Mouse (Mus musculus) bone marrow macrophage, adult 2 months (primary cell): ENCODE data around the gene Dpagt1. TPM values are rescaled to one million over a fixed set of nuclear protein-coding genes. Genes with fewer than 3 reads are reported as not detected.
"Not testable (repeated sequence)": the region's sequence is repeated elsewhere in the genome, so short reads cannot be mapped to it uniquely, and the experiment has no call there.

Experiments used
- H3K27ac ChIP-seq: 2 replicates; pipeline ENCODE4 v1.5.1; 2012; ENCODE audit warnings: low read depth, low read length; ENCODE audit not compliant: insufficient read depth
- H3K4me1 ChIP-seq: 2 replicates; pipeline ENCODE4 v1.6.1; 2012; ENCODE audit warnings: low read length; ENCODE audit not compliant: control insufficient read depth, insufficient read depth
- H3K4me3 ChIP-seq: 2 replicates; pipeline ENCODE4 v1.5.1; 2012; ENCODE audit warnings: mild to moderate bottlenecking, low read length, moderate library complexity; ENCODE audit not compliant: insufficient read depth
- CTCF ChIP-seq: IDR thresholded peaks from 2 replicates; pipeline ENCODE4 v1.5.1; 2012; ENCODE audit warnings: low read depth, mild to moderate bottlenecking, low read length, moderate library complexity
- POLR2A ChIP-seq: IDR thresholded peaks from 2 replicates; pipeline ENCODE4 v1.6.1; 2012; ENCODE audit warnings: mild to moderate bottlenecking, low read depth, low read length, borderline replicate concordance
- polyA plus RNA-seq: library from polyadenylated mRNA; stranded (reverse); fragments of >200 nt; gene quantifications from 2 replicates; pipeline ENCODE4 v1.2.4, GENCODE M21; 2012; ENCODE audit not compliant: missing spikeins, insufficient read depth, insufficient read length

Dpagt1 gene
- polyA plus RNA-seq, 1 experiment, result 49.6 TPM

DNA sequence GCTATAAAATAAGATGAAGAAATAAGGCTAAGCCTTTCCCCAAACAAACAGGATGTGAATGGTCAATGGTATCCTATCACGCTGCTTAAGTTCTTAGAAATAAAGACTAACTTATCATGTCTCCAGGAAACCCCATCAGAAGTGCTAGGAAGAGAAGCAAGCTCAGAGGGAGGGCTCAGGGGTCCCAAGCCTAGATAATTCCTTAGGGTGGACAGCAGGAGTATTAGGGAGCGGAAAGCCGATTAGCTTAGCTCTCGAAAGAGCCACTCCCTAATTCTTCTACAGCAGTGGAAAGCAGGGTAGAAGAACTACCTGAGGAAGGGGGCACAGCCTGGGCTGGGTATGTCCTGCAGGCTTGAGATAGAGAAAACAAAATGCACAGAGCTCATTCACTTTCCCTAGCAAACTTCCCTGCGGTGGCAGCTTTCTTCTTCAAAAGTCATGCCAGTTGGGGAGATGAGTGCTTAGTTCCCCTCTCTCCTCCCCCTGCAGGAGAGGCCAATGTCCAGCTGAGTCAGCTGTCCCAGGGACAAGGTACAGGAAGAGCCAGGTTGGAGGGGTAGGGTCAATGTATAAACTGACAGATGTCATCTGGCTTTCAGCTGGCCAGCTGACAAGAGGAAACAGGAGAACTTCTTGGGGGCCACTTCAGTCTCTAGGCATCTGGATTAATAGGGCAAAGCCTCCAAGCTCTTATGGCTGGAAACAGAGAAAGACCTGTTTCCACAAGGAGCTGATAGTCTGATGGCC is 7.6 kb upstream of the Dpagt1 start:
- TF ChIP-seq POLR2A (no peak), CTCF (no peak)
- peak overlapping the region; percentile 94 for H3K4me3 ChIP-seq
- H3K27ac ChIP-seq, result peak overlapping the region; percentile 74
- H3K4me1 ChIP-seq, result peaks cover 30% of the 10 kb centered on the region

GRCm38 (mm10) chr9:44318826-44319095 is 7.1 kb upstream of the Dpagt1 start:
- H3K27ac ChIP-seq, result peak overlapping the region; percentile 74
- peak overlapping the region; percentile 94 for H3K4me3 ChIP-seq
- peaks cover 30% of the 10 kb centered on the region for H3K4me1 ChIP-seq
- TF ChIP-seq POLR2A (no peak), CTCF (no peak)

DNA sequence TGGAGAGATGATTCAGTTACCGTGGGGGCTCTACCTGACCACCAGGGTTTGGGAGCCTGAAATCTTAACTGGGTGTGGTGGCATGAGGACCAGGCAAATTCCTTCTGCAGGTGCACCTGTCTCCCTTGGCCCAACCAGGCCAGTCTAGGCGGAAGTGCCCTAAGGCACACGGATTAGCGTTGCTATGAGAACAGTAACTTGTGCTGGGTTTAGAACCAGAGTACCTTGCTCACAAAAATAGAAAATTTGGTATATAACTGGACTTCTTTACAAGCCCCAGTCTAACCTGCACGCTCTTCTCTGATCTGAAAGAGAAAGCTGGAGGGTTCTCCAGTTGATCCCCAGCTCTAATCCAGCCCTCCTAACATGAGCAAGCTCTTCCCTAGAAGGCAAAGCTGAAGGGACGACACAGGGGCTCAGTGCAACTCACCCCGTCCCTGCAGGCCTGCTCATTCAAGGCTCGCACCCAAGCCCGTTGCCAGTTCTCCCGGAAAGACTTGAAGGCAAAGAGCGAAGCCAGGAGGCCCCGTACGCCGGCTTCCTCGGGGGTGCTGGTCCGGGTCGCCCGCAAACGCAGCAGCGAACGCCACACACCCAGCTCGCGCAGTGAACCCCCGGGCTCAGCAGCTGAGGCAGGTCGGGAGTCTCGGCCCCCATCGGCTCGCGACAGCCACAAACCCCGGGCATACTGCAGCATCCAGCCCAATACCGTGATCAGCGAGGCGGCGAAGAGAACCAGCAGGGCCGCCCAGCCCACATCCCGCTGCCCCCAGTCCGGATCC is 6.5 kb upstream of the Dpagt1 start:
- TF ChIP-seq CTCF, result no peak
- no peak for TF ChIP-seq POLR2A
- H3K4me1 ChIP-seq, result peaks cover 30% of the 10 kb centered on the region

GRCm38 (mm10) chr9:44319887-44320798 is 5.7 kb upstream of the Dpagt1 start, which contains the start of gene C2cd2l:
Gene C2cd2l (minus strand): TSS chr9:44320285.
- Histone ChIP-seq H3K27ac (peak within 1 kb of the TSS; percentile 74), H3K4me3 (peak within 1 kb of the TSS; percentile 94), H3K4me1 (peaks cover 30% of the 10 kb centered on the region)
- TF ChIP-seq POLR2A (no peak), CTCF (no peak)

More for the DNA sequence above, 6.5 kb upstream of the Dpagt1 start:
- Histone ChIP-seq H3K27ac (peak overlapping the region; percentile 74), H3K4me3 (peak overlapping the region; percentile 94)

DNA sequence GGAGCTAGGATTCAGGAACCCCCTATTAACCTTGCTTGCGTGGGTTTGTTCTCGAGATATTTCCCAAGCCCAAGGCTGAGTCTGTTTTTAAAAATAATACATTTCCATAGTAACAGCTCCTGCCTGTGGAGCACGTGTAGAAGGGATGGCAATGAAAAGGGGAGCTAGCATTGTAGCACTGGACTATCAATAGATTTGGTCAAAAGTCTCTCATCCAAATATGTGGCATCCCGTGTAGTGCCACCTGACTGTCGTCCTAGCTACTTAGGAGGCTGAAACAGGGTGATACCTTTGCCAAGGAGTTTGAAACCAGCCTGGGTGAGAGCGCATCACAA is 5.1 kb upstream of the Dpagt1 start:
- TF ChIP-seq POLR2A, result no peak
- no peak for TF ChIP-seq CTCF
- peaks cover 33% of the 10 kb centered on the region for H3K4me1 ChIP-seq
- H3K4me3 ChIP-seq, result peak overlapping the region; percentile 50
- 0 out of 2 replicates have a peak overlapping the region, but pooled peaks have one; percentile 26 for H3K27ac ChIP-seq

GRCm38 (mm10) chr9:44323656-44324055 is 2.2 kb upstream of the Dpagt1 start:
- H3K27ac ChIP-seq, H3K4me3 ChIP-seq: not testable (repeated sequence)
- H3K4me1 ChIP-seq, result peaks cover 17% of the 10 kb centered on the region

DNA sequence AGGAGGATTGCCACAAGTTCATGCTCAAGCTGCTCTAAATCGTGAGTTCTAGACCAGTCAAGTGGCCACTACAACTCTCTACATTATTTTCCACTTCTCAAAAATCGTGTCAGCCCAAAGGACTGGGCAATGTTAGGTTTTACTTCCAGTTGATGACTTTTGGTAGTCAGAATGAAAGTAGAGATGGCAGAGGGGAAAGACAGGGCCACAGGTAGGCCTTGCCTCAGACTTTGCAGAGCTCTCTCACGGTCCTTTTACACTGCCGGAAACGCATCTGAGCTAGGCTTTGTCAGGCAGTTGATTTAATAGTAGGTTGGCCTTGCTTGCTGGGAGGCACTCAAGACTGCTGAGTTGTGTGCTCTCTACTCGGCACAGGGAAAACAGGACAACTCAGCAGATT is 1.7 kb upstream of the Dpagt1 start:
- TF ChIP-seq CTCF (no peak), POLR2A (no peak)
- peaks cover 17% of the 10 kb centered on the region for H3K4me1 ChIP-seq
- no peak overlapping the region for H3K4me3 ChIP-seq
- no peak overlapping the region for H3K27ac ChIP-seq

- peaks cover 17% of the 10 kb centered on the region for H3K4me1 ChIP-seq
- not testable (repeated sequence) for H3K27ac ChIP-seq, H3K4me3 ChIP-seq
Observed at GRCm38 (mm10) chr9:44325032-44325767, 619 bp upstream of the Dpagt1 start.

DNA sequence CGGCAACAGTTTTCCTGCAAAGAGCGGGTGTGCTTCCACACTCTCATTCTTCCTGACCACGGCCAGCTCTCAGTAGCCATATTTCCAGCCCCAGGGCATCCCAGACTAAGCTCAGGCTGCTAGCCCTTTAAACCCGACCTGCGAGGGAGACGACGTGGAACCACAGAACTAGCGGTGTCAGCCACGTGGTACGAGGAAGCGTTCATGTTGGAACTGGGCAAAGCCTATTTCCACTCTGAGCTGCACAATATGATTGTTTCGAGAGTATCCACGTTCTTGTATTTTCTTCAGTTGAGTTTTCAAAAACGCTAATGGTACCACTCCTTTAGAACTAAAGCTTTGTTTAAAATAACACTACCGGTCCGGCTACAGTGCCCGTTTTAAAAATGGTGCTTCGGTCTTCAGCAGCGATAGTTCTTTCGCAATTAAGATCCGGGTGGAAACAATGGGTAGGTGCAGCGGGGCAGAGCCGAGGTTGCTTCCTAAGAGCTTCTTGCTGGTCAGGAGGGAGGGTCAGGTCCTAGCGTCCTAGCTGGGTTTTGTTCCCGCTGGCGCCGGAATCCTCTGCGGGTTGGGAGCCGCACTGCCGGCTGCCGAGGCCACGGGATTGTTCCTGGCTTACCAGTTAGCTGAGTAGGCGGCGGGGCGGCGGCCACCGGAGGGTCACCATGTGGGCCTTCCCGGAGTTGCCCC is 698 bp downstream of the Dpagt1 start:
- TF ChIP-seq POLR2A (no peak), CTCF (no peak)

More for the DNA sequence above, 698 bp downstream of the Dpagt1 start:
- H3K4me1 ChIP-seq, result peaks cover 11% of the 10 kb centered on the region
- peak overlapping the region; percentile 76 for H3K27ac ChIP-seq
- H3K4me3 ChIP-seq, result peak overlapping the region; percentile 68
